Mouse (Mus musculus) cerebellum, postnatal 4 days (tissue): ENCODE results near the gene Ino80.

Experiments
- DNase-seq, 2 experiments: peaks; one replicate each; pipeline ENCODE4 v3.0.0; 2022; ENCODE audit warnings: low spot score in 2 of 2, mixed read lengths in 1 of 2

The Ino80 gene

GRCm38 (mm10) chr2:119454558-119454957 is 22.9 kb downstream of the Ino80 start:
- DNase-seq = no peak

GRCm38 (mm10) chr2:119436988-119437387 is 40.5 kb downstream of the Ino80 start:
- peak in 1 of 2 experiments; percentile 34 for DNase-seq

- DNase-seq = no peak
Observed at GRCm38 (mm10) chr2:119436467-119436866, 41.0 kb downstream of the Ino80 start.

GRCm38 (mm10) chr2:119413819-119414218 is 63.7 kb downstream of the Ino80 start:
- DNase-seq = peak in 1 of 2 experiments; percentile 5

GRCm38 (mm10) chr2:119411674-119412073 is 65.8 kb downstream of the Ino80 start:
- no peak for DNase-seq

- DNase-seq = no peak
Observed at GRCm38 (mm10) chr2:119411016-119411415, 66.5 kb downstream of the Ino80 start.

- DNase-seq = no peak
Observed at GRCm38 (mm10) chr2:119408733-119409132, 68.8 kb downstream of the Ino80 start.

- no peak for DNase-seq
Observed at GRCm38 (mm10) chr2:119408278-119408677, 69.2 kb downstream of the Ino80 start.

- DNase-seq = no peak
Observed at GRCm38 (mm10) chr2:119399313-119399712, 78.2 kb downstream of the Ino80 start.

- no peak for DNase-seq
Observed at GRCm38 (mm10) chr2:119398665-119399064, 78.8 kb downstream of the Ino80 start.

GRCm38 (mm10) chr2:119398252-119398651 is 79.2 kb downstream of the Ino80 start:
- no peak for DNase-seq

- no peak for DNase-seq
Observed at GRCm38 (mm10) chr2:119389992-119390391, 87.5 kb downstream of the Ino80 start.

- no peak for DNase-seq
Observed at GRCm38 (mm10) chr2:119388266-119388665, 89.2 kb downstream of the Ino80 start.

- DNase-seq = no peak
Observed at GRCm38 (mm10) chr2:119379455-119379854, 98.0 kb downstream of the Ino80 start.

- DNase-seq = no peak
Observed at GRCm38 (mm10) chr2:119377826-119378225, 99.7 kb downstream of the Ino80 start.

GRCm38 (mm10) chr2:119377286-119377685 is 100.2 kb downstream of the Ino80 start:
- no peak for DNase-seq

- DNase-seq = no peak
Observed at GRCm38 (mm10) chr2:119370116-119370515, 107.4 kb downstream of the Ino80 start.

GRCm38 (mm10) chr2:119367346-119367745 is 110.1 kb downstream of the Ino80 start:
- no peak for DNase-seq

- DNase-seq = no peak
Observed at GRCm38 (mm10) chr2:119364969-119365368, 112.5 kb downstream of the Ino80 start.

GRCm38 (mm10) chr2:119359721-119360291 is 117.7 kb downstream of the Ino80 start:
- DNase-seq = no peak

GRCm38 (mm10) chr2:119358249-119358648 is 119.2 kb downstream of the Ino80 start:
- no peak for DNase-seq

- no peak for DNase-seq
Observed at GRCm38 (mm10) chr2:119356805-119357204, 120.7 kb downstream of the Ino80 start.

- DNase-seq = no peak
Observed at GRCm38 (mm10) chr2:119356310-119356709, 121.2 kb downstream of the Ino80 start.

GRCm38 (mm10) chr2:119355651-119356050 is 121.8 kb downstream of the Ino80 start:
- DNase-seq = peak in 1 of 2 experiments; percentile 50
